Mouse (Mus musculus) heart, postnatal 36 days (tissue): Measurements from ENCODE around the gene Ptrh1. TPM values are rescaled to one million over a fixed set of nuclear protein-coding genes. Genes with fewer than 3 reads are reported as not detected.

Source experiments
- DNase-seq, 2 experiments: peaks; one replicate each; pipeline ENCODE4 v3.0.0; 2021 to 2022
- intact Hi-C: fragments of 180-260 bp; cut with DNase I; formaldehyde crosslinking; loops from one replicate; pipeline ENCODE4 v1.15.1; 2025
- total RNA-seq, 2 experiments: library from RNA; stranded (reverse); gene quantifications; 2 replicates each; pipeline ENCODE4 v1.2.3; 2021

The Ptrh1 gene
- 1 to 10 TPM; 3.7 to 3.8 TPM for total RNA-seq

GRCm38 (mm10) chr2:32775359-32776074 lies at the start of gene Ptrh1, which contains the start of gene Ttc16:
TSS of gene Ptrh1 (plus strand) at chr2:32775786.
TSS of gene Ttc16 (minus strand) at chr2:32775633.
- peak; percentile 98 to 99 for DNase-seq
- intact Hi-C loops = loop anchor here (5.0 kb wide), 1 partner anchor 137 kb away; no protein-coding TSS in a partner anchor

GRCm38 (mm10) chr2:32727435-32727834 lies 48.2 kb upstream of the Ptrh1 start:
- intact Hi-C loops = loop anchor here (1.0 kb wide), 1 partner anchor 13 kb away; no protein-coding TSS in a partner anchor

GRCm38 (mm10) chr2:32728463-32728862 lies 47.1 kb upstream of the Ptrh1 start:
- DNase-seq = peak; percentile 64 to 68
- intact Hi-C loops = no loop called here

More at GRCm38 (mm10) chr2:32727435-32727834, 48.2 kb upstream of the Ptrh1 start:
- DNase-seq = peak; percentile 92 to 95

GRCm38 (mm10) chr2:32729547-32729946 lies 46.0 kb upstream of the Ptrh1 start:
- DNase-seq = no peak
- intact Hi-C loops = no loop called here

- no peak for DNase-seq
- intact Hi-C loops = no loop called here
Observed at GRCm38 (mm10) chr2:32730854-32731253, 44.7 kb upstream of the Ptrh1 start.

GRCm38 (mm10) chr2:32731911-32732310 lies 43.7 kb upstream of the Ptrh1 start:
- no peak for DNase-seq
- intact Hi-C loops = no loop called here

GRCm38 (mm10) chr2:32732695-32733094 lies 42.9 kb upstream of the Ptrh1 start:
- DNase-seq = no peak
- intact Hi-C loops = no loop called here

- intact Hi-C loops = loop anchor here (2.0 kb wide), 1 partner anchor 20 kb away; no protein-coding TSS in a partner anchor
- no peak for DNase-seq
Observed at GRCm38 (mm10) chr2:32734480-32734879, 41.1 kb upstream of the Ptrh1 start.

GRCm38 (mm10) chr2:32734933-32735332 lies 40.7 kb upstream of the Ptrh1 start:
- intact Hi-C loops = loop anchor here (2.0 kb wide), 1 partner anchor 20 kb away; no protein-coding TSS in a partner anchor
- DNase-seq = peak; percentile 71

- DNase-seq = no peak
- intact Hi-C loops = no loop called here
Observed at GRCm38 (mm10) chr2:32736306-32736829, 39.2 kb upstream of the Ptrh1 start.

- DNase-seq = no peak
- intact Hi-C loops = no loop called here
Observed at GRCm38 (mm10) chr2:32737008-32737407, 38.6 kb upstream of the Ptrh1 start.

- no peak for DNase-seq
- intact Hi-C loops = no loop called here
Observed at GRCm38 (mm10) chr2:32739311-32739710, 36.3 kb upstream of the Ptrh1 start.

GRCm38 (mm10) chr2:32740916-32741272 lies 34.7 kb upstream of the Ptrh1 start, which contains the start of gene 6330409D20Rik:
TSS of gene 6330409D20Rik (minus strand) at chr2:32741016.
- intact Hi-C loops = loop anchor here (2.0 kb wide), 1 partner anchor 14 kb away; no protein-coding TSS in a partner anchor

GRCm38 (mm10) chr2:32741273-32742172 lies 34.1 kb upstream of the Ptrh1 start:
- peak in 1 of 2 experiments; percentile 57 for DNase-seq
- intact Hi-C loops = loop anchor here (2.0 kb wide), 1 partner anchor 13 kb away; no protein-coding TSS in a partner anchor

More at GRCm38 (mm10) chr2:32740916-32741272, 34.7 kb upstream of the Ptrh1 start, which contains the start of gene 6330409D20Rik:
- no peak for DNase-seq

- no peak for DNase-seq
- intact Hi-C loops = no loop called here
Observed at GRCm38 (mm10) chr2:32742173-32742531, 33.4 kb upstream of the Ptrh1 start.

- intact Hi-C loops = no loop called here
- DNase-seq = no peak
Observed at GRCm38 (mm10) chr2:32744272-32744982, 31.2 kb upstream of the Ptrh1 start.

- intact Hi-C loops = no loop called here
- no peak for DNase-seq
Observed at GRCm38 (mm10) chr2:32749082-32749481, 26.5 kb upstream of the Ptrh1 start.

- intact Hi-C loops = no loop called here
- DNase-seq = no peak
Observed at GRCm38 (mm10) chr2:32750199-32750598, 25.4 kb upstream of the Ptrh1 start.

- intact Hi-C loops = no loop called here
- peak in 1 of 2 experiments; percentile 37 for DNase-seq
Observed at GRCm38 (mm10) chr2:32750887-32751664, 24.5 kb upstream of the Ptrh1 start.
